Mouse (Mus musculus) spleen, adult 2 months (tissue): ENCODE measurements around the gene 1700056E22Rik.

Source experiments
- CTCF ChIP-seq: fragments of 200-500 bp; IDR thresholded peaks from 2 replicates; pipeline ENCODE4 v1.5.1; 2011; ENCODE audit warnings: mild to moderate bottlenecking, inconsistent platforms; ENCODE audit not compliant: insufficient read depth, insufficient read length, insufficient replicate concordance; ENCODE audit errors: extremely low read depth
- POLR2A ChIP-seq: fragments of 200-500 bp; IDR thresholded peaks from 2 replicates; pipeline ENCODE4 v1.6.1; 2011; ENCODE audit warnings: low read depth, low read length, inconsistent platforms

DNA sequence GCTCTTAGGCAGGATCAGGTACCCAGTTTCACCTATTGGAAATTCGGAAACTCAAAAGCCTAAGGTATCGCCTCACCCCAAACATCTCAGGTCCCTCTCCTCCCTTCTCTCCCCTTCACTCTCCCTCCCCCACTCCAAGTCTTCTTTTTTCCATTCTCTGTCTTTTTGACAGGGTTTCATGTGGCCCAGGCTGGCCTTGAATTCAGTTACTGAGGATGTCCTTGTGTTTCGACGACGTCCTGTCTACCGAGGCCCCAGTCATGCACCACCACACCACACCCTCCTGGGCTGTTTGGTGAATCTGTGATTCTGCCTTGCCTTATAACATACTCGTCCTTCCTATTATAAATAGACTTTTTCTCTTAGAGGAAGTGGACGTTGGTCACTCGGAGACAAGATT, 13.7 kb upstream of the 1700056E22Rik start:
- no peak for TF ChIP-seq CTCF
- no peak for TF ChIP-seq POLR2A
